Mouse (Mus musculus) erythroblast, embryonic 14.5 days (primary cell): Measurements from ENCODE around the gene Obox7. TPM values are rescaled to one million over a fixed set of nuclear protein-coding genes. Genes with fewer than 3 reads are reported as not detected.
"Not testable (repeated sequence)": the region's sequence is repeated elsewhere in the genome, so short reads cannot be mapped to it uniquely, and the experiment has no call there.

Experiments
- H3K27me3 ChIP-seq: 2 replicates; pipeline ENCODE4 v1.6.1; 2012; ENCODE audit warnings: inconsistent platforms; ENCODE audit not compliant: control insufficient read depth
- H3K36me3 ChIP-seq: 2 replicates; pipeline ENCODE4 v1.6.1; 2012; ENCODE audit warnings: mild to moderate bottlenecking, inconsistent platforms; ENCODE audit not compliant: control insufficient read depth
- H3K4me1 ChIP-seq: 2 replicates; pipeline ENCODE4 v1.6.1; 2012; ENCODE audit warnings: inconsistent platforms; ENCODE audit not compliant: control insufficient read depth
- H3K4me3 ChIP-seq: replicated peaks from 2 replicates; pipeline ENCODE3; 2012; ENCODE audit warnings: moderate library complexity, mild to moderate bottlenecking, inconsistent platforms
- H3K9me3 ChIP-seq: 2 replicates; pipeline ENCODE4 v1.6.1; 2012; ENCODE audit warnings: low read length, inconsistent platforms, mixed read lengths; ENCODE audit not compliant: control insufficient read depth
- polyA plus RNA-seq: library from polyadenylated mRNA; stranded (reverse); fragments of >175 nt; gene quantifications from 2 replicates; pipeline ENCODE4 v1.2.3, GENCODE M21; 2012

Obox7 gene
- not detected in 2 replicates for polyA plus RNA-seq

- H3K9me3 ChIP-seq, H3K27me3 ChIP-seq, H3K36me3 ChIP-seq, H3K4me1 ChIP-seq, H3K4me3 ChIP-seq: not testable (repeated sequence)
These were observed at the start of gene Obox7 for GRCm38 (mm10) chr7:14659196-14659595. Obox7 (plus strand) TSS chr7:14659496.

- peaks cover 23% of the 10 kb centered on the region for H3K27me3 ChIP-seq
- not testable (repeated sequence) for H3K4me3 ChIP-seq, H3K4me1 ChIP-seq, H3K36me3 ChIP-seq, H3K9me3 ChIP-seq
These were observed 36.4 kb upstream of the Obox7 start for GRCm38 (mm10) chr7:14622556-14623542.

Other genes with a start within 250 kb of the Obox7 start
- gene Sult2a8, start 212.7 kb upstream of the Obox7 start, polyA plus RNA-seq = not detected in 2 replicates
- not detected in 2 replicates for gene Sult2a7, start 165.3 kb upstream of the Obox7 start, polyA plus RNA-seq
- gene Vmn1r90, start 96.0 kb upstream of the Obox7 start, polyA plus RNA-seq = not detected in 2 replicates